Mouse (Mus musculus): Measurements from ENCODE around the gene Id3.

- no peak for TF ChIP-seq CTCF (IDR thresholded peaks at IDR 0.05; ENCODE audit: insufficient read depth, low read length)
- TF ChIP-seq POLR2A (IDR thresholded peaks at IDR 0.05; ENCODE audit: borderline replicate concordance, extremely low read depth, low read depth, low read length) = no peak
Observed at GRCm38 (mm10) chr4:136177244-136177611, 33.9 kb downstream of the Id3 start.

All from lung, adult 2 months (tissue).